Comparison of ENCODE assay signal across 9 mouse cellular contexts in genomic region chr5:66679222-66679621, GRCm38 (mm10). TPM values are rescaled to one million over a fixed set of nuclear protein-coding genes. Genes with fewer than 3 reads are reported as not detected.
DNase-seq lines count a peak whose midpoint lies in the region; ATAC-seq lines count a peak whose summit lies in the region.
"Had no signal": no experiment of that assay in that cellular context is flagged by ENCODE, and none has a peak within 500 bp of the region (broad histone marks: within the 10 kb centered on the region; RNA-seq: fewer than 3 reads in every experiment).

No protein-coding gene starts in this region.

- H3K36me3 ChIP-seq in forebrain, embryonic 15.5 days: peaks cover 40% of the 10 kb centered on the region
- H3K36me3 ChIP-seq in liver, embryonic 12.5 days: no peaks in the 10 kb centered on the region

- peak overlapping the region; percentile 63 for H3K4me2 ChIP-seq in forebrain, embryonic 15.5 days (replicated peaks)
- H3K4me2 ChIP-seq in liver, embryonic 12.5 days: no peak overlapping the region

- DNase-seq in adrenal gland, adult (ENCODE audit: inconsistent age in 2 of 2, low spot score in 1 of 2): peak; percentile 70 to 76
- no peak for DNase-seq in adrenal gland, postnatal 4 days (ENCODE audit: low spot score in 2 of 2)
- peak; percentile 55 for DNase-seq in 3T3-L1 (ENCODE audit: low read depth, low spot score)
- DNase-seq in left cerebral cortex, adult 8-10 months (ENCODE audit: low spot score in 2 of 2): peak; percentile 22 to 88
- DNase-seq in gastrocnemius, adult 8-10 months (ENCODE audit: low spot score in 2 of 2): no peak
- DNase-seq in lung, postnatal 36 days: no peak

- WGBS in forebrain, embryonic 15.5 days: 43% methylated on average over 10 of the region's 10 CpGs
- WGBS in liver, embryonic 12.5 days (ENCODE audit: insufficient replicate concordance): 63% methylated on average over 10 of the region's 10 CpGs

- H3K27ac ChIP-seq in forebrain, embryonic 15.5 days (replicated peaks): peak overlapping the region; percentile 19; the same call in 1 of the 2 replicates
- no peak overlapping the region for H3K27ac ChIP-seq in liver, embryonic 12.5 days
- H3K27ac ChIP-seq: macrophage had no signal

- H3K9me3 ChIP-seq in forebrain, embryonic 15.5 days: no peaks in the 10 kb centered on the region
- no peaks in the 10 kb centered on the region for H3K9me3 ChIP-seq in liver, embryonic 12.5 days (replicated peaks)

- 0 out of 2 replicates have a peak overlapping the region, but pooled peaks have one; percentile 10 for H3K9ac ChIP-seq in forebrain, embryonic 15.5 days (replicated peaks)
- no peak overlapping the region for H3K9ac ChIP-seq in liver, embryonic 12.5 days

- H3K4me3 ChIP-seq in forebrain, embryonic 15.5 days: peak overlapping the region; percentile 63
- no peak overlapping the region for H3K4me3 ChIP-seq in liver, embryonic 12.5 days

- ATAC-seq in forebrain, embryonic 15.5 days (replicated peaks): no peak
- no peak for ATAC-seq in liver, embryonic 12.5 days

- H3K27me3 ChIP-seq in forebrain, embryonic 15.5 days: no peaks in the 10 kb centered on the region
- H3K27me3 ChIP-seq in liver, embryonic 12.5 days (replicated peaks): peaks cover 54% of the 10 kb centered on the region

- peaks cover 47% of the 10 kb centered on the region for H3K4me1 ChIP-seq in forebrain, embryonic 15.5 days
- 0 out of 2 replicates have a peak, but pooled peaks cover 12% of the 10 kb centered on the region for H3K4me1 ChIP-seq in liver, embryonic 12.5 days

RNA-seq across cellular contexts. Expression of gene Uchl1, which starts 3.3 kb away (rescaled TPM):
- total RNA-seq in adrenal gland, postnatal 4 days (2021): 100 to 1,000 TPM; 219 to 249 TPM
- polyA plus RNA-seq in forebrain, embryonic 15.5 days (2015; fragmentation: Nextera tagmentation; extraction: Ambion mirVana): 1,253 and 1,277 TPM in 2 replicates
- total RNA-seq in left cerebral cortex, adult 8-10 months (2022): 100 to 1,000 TPM; 868 to 902 (median 877) TPM
- total RNA-seq in gastrocnemius, adult 8-10 months (2022): 1 to 10 TPM; 4.5 to 9.3 (median 5.2) TPM
- polyA plus RNA-seq in liver, embryonic 12.5 days (2016; fragmentation: Nextera tagmentation; extraction: Ambion mirVana): 3.0 and 7.1 TPM in 2 replicates
- polyA plus RNA-seq: macrophage had no signal

Comparison
In these comparisons a context has a peak if more than half of its experiments do, and no peak if none do; other contexts are left out.
1. DNase-seq: peak in adrenal gland, adult (2 of 2), 3T3-L1 (single experiment) and left cerebral cortex, adult 8-10 months (2 of 2); none in adrenal gland, postnatal 4 days (0 of 2), gastrocnemius, adult 8-10 months (0 of 2) and lung, postnatal 36 days (single experiment).
2. RNA of gene Uchl1, which starts 3.3 kb away (total RNA-seq): 868 to 902 TPM in left cerebral cortex, adult 8-10 months and 219 to 249 TPM in adrenal gland, postnatal 4 days; 4.5 to 9.3 TPM in gastrocnemius, adult 8-10 months; every median in the first group is over 10 times any median in the second.